Mouse (Mus musculus) CD4-positive, CD25-positive, alpha-beta regulatory T cell, adult 2 months (primary cell): ENCODE results near the gene Cysrt1.
A peak's percentile ranks its signal among the peaks of the same experiment; 100 is the strongest.
"Not testable (repeated sequence)": the region's sequence is repeated elsewhere in the genome, so short reads cannot be mapped to it uniquely, and the experiment has no call there.

Experiments used
- DNase-seq: peaks from one replicate; pipeline ENCODE4 v3.0.0-alpha.2; 2012; ENCODE audit warnings: low read depth, low spot score

Gene Cysrt1

GRCm38 (mm10) chr2:25264851-25265250 lies 22.6 kb upstream of the Cysrt1 start:
- DNase-seq: no peak

DNA sequence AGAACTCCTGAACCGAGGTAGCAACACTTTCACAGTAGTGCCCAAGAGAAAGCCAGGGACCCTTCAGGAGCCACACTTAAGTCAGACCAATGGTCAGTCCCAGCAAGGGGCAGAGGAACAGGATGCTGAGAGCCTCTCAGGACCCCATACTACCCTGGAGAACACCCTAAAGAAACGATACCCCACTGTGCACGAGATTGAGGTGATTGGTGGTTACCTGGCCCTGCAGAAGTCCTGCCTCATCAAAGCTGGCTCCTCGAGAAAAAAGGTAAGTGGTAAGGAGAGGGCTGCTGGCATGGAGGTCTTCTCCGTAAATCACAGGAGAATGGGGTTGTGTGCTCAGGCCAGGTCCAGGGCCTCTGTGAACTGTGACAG lies 22.0 kb upstream of the Cysrt1 start:
- DNase-seq: no peak

DNA sequence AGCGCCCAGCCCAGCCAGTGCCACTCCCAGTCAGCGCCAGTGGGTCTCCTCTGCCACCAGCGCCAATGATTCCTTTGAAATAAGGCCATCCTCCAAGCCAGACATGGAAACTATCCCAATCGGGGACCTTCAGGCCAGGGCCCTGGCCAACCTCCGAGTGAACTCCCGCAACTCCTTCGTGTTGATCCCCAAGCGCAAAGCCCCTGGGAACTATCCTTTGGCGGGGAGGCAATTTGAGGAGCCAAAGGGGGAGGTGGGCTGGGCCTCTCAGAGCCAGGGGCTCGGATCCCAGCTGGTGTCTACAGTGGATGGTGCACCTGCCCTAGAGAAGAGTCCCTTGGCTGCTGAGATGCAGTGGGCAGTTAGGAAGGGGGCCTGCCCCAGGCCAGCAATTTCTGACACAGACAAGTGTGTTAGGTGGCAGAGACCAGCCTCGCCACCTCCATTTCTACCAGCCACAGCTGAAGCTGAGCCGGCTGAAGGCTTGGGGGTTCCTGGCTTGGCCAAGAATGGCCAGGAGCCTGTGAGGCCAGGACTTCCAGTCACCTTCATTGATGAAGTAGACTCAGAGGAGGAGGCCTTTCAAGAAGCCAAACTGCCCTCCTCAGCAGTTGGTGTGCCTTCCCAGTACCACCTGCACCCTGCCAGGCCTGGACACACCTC lies 21.5 kb upstream of the Cysrt1 start:
- DNase-seq: no peak

GRCm38 (mm10) chr2:25262795-25263622 lies 20.8 kb upstream of the Cysrt1 start:
- peak; percentile 81 for DNase-seq

DNA sequence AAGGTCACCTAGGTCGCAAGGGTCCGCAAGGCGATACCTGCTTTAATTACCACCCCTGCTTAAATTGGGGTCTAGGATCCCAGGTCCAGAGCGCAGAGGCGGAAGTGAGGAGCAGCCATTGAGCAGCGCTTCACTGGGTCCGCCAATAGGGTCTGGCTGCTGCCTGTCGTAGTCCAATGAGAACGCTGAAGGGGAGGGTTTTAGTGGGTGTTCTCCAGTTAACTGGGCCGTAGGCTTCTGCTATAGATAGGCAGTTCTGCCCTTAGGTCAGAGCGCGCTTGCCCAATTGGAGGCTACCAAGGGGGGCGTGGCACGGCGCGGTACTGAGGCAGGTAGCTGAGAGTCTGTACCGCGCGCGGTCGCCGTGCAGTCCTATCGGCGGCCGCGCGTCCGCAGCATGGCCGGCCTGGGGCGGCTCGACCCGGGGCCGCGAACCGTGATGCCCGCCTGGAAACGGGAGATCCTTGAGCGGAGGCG lies 20.1 kb upstream of the Cysrt1 start, which contains the start of gene Tprn:
Gene Tprn (plus strand): TSS at position 328 of the 477 bp plus-strand sequence.
- DNase-seq: peak; percentile 96

GRCm38 (mm10) chr2:25261870-25262269 lies 19.6 kb upstream of the Cysrt1 start:
- no peak for DNase-seq

DNA sequence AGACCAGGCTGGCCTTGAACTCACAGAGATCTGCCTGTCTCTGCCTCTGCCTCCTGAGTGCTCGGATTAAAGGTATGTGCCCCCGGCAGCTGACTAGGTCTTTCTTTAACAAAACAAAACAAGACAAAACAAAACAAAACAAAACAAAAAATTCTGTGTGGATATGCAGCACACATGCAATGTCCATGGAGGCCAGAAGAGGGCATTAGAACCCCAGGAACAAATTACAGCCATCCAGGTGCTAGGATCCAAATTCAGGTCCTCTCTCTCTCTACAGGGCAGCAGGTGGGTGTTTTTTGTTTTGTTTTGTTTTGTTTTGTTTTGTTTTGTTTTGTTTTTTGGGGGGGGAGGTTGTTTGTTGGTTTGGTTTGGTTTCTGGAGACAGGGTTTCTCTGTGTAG lies 16.6 kb upstream of the Cysrt1 start:
- peak; percentile 63 for DNase-seq

- not testable (repeated sequence) for DNase-seq
Observed at GRCm38 (mm10) chr2:25257250-25257649, 15.0 kb upstream of the Cysrt1 start.

DNA sequence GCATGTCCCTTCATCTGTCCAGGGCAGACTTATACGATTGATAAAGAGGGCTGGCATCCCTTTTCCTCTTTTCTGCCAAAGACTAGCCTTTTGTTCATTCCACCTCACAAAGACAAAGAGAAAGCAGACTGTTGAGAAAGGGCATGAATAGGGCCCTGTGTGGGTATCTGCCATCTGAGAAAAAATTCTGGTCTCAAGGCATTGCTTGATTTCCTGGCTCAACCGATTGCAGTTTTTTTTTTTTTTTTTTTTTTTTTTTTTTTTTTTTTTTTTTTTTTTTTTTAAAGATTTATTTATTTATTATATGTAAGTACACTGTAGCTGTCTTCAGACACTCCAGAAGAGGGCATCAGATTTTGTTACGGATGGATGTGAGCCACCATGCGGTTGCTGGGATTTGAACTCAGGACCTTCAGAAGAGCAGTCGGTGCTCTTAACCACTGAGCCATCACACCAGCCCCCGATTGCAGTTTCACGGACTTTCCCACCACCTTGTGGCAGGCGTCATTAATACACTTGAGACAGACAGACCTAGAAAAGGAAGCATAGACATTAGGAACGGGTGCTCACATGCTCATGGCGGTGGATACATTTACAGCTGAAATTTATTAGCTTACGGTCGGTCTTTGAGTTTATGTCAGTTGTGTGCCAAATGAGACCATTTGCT lies 14.3 kb upstream of the Cysrt1 start:
- peak; percentile 83 for DNase-seq

- DNase-seq: peak; percentile 95
Observed at GRCm38 (mm10) chr2:25255284-25255779, 13.1 kb upstream of the Cysrt1 start, which contains the start of gene Tmem203. TSS of gene Tmem203 (plus strand) at chr2:25255439.

DNA sequence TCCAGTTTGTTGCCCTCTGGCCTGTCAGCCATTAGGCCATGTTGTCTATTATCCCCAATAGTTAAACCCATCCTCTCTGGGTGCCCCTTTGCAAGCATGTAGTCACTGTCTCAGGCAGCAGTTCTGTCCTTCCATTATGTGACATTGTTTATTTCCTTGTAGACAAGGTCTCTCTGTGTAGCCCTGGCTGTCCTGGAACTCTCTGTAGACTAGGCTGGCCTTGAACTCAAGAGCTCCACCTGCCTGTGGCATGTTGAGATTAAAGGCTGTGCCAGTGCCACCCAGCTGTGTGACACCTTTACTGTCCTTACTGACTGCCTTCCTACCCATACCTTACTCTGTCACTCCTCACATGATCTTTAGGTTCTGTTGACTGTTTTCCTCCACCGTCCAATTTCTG lies 10.1 kb upstream of the Cysrt1 start:
- peak; percentile 65 for DNase-seq

DNA sequence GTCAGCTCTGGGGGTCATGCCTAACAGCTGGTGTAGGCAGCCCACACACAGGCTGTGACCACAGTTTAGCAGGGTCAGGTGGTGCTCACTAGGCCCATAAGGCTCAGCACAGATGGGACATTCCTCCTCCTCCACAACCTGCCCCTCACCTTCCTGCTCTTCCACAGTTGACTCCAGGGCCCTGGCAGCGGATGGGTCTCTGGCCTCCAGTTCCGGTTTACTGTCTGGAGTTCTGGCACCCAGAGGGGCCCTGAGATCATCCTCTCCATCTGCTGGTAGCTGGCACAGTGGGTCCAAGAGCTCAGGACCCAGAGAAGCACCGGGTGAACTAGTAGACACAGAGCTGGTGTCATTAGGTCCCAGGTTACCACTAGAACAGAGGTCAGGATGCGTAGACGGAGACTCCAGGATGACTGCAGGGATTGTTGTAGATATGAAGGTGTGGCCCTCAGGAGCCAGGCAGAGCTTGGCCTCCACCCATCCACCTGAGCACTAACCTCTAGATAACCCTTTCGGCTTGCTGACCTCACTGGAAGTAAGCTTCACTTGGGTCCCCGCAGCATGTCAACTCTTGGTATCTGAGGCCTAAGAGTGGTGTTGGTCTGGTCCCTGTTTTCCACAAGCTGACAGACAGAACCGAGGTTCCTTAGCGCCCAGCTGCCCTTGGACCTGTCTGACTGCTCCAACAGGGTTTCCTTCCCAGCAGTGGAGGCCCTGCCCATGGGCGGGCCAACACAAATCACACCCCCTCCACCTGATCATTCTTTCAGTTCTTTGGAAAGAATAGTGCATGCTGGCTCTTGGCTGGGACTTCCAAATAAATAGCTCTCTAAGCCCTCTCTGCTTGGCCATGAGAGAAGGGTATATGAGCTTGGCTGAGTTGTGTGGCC lies 4.2 kb upstream of the Cysrt1 start, which contains the start of gene AL732309.1:
Gene AL732309.1 (minus strand): TSS at position 681 of the 890 bp plus-strand sequence.
- DNase-seq: no peak

GRCm38 (mm10) chr2:25244144-25244543 lies 1.9 kb upstream of the Cysrt1 start:
- DNase-seq: no peak

DNA sequence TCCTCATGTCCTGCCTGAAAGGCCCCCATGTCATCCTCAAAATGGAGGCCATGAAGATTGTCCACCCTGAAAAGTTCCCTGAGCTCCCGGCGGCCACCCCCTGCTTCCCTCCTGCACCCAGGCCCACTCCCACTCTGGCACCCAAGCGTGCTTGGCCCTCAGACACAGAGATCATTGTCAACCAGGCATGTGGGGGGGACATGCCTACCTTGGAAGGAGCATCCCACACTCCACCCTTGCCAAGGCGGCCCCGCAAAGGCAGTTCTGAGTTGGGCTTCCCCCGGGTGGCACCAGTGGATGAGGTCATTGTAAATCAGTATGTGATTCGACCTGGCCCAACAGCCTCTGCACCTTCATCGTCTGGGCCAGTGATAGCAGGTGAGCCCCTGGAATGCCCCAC lies 1.1 kb upstream of the Cysrt1 start:
- DNase-seq: no peak

DNA sequence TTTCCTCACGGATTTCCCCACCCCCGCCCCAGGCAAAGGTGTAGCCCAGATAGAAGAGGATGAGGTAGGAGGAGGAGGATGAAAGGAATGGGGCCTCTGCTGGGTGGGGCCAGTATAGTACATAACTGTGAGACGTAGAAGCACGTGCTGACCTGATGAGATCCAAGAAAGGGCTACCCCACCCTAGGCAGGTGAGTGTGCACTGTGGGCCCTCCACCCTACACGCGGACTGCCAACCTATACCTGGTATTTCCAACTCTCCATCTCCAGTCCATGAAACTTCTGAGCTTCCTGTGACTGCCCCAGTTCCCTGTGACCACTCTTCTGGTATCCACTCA lies 845 bp downstream of the Cysrt1 start:
- DNase-seq: peak; percentile 46

GRCm38 (mm10) chr2:25240723-25241437 lies 1.4 kb downstream of the Cysrt1 start:
- peak; percentile 80 for DNase-seq

DNA sequence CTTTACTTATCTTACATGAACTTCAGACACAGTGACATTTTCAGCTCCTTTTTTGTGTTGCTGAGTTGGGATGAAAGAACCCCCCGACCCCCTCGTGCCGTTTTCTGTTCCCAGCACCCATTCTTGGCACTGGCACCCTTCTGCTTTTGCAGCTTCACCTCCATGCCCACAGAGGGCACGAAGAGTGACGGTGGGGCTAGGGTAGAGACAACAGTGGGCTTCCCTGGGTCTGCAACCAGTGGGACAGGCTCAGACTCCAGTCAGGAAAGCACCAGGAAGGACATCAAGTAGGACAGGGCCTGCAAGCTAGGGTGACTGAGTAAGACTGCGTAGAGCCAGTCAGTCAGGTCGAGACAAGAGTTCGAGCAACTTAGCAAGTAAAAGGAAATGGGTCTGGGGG lies 1.9 kb downstream of the Cysrt1 start:
- DNase-seq: no peak

GRCm38 (mm10) chr2:25239766-25240165 lies 2.5 kb downstream of the Cysrt1 start:
- DNase-seq: no peak

DNA sequence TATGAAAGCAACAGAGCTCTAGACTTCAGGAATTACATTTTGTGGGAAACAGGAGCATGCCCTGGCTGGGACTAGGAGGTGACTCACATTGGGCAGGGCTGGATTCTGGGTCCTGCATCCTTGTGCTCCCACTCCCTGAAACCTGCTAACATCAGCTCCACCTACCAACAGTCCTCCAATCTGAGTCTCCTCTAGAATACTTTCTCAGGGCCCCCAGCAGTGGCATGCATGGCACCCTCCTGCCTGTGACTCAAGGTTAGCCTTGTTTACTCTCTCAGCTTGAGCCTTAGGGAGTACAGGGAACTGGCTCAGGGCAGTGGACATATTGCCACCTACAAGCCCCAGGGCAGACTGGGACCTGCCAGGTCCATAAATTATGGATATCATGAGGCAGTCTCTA lies 4.1 kb downstream of the Cysrt1 start:
- DNase-seq: no peak

- no peak for DNase-seq
Observed at GRCm38 (mm10) chr2:25237522-25237921, 4.7 kb downstream of the Cysrt1 start.
